Mouse (Mus musculus): Measurements from ENCODE around the gene Skp1a.

Skp1a gene

DNA sequence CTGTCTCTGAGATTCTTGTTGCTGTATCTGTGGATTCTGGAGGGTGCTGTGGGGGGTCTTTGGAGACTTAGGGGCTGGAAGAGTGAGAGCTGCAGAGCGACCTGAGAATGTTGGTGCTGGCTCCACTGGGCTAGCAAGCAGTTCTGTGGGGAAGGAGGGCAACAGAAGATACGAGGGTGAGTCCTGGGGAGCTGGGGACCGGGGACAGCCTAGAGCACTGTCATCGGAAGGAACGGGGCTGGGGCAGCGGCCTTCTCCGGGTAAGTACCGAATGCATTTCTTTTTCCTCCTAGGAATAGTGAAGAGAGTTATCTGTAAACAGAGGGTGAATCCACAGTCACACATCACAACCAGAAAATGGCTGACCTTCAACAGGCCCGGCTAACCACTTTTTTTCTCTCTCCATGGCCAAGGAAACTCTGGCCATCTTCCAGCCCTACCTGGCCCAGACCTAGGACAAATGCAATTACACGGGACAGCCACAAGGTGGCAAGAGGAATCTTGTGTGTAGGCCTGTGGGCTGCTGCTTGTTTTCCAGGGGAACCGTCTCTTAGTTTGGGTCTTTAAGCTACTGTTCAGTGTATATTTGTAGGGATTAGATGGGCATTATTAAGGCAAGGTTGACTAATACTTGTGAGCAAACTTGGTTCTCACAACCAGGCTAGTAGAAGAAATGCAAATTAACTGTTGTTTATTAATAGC is 22.0 kb downstream of the Skp1a start:
- DNase-seq (ENCODE audit: low spot score in 2 of 2): peak in 1 of 2 experiments; percentile 66

DNA sequence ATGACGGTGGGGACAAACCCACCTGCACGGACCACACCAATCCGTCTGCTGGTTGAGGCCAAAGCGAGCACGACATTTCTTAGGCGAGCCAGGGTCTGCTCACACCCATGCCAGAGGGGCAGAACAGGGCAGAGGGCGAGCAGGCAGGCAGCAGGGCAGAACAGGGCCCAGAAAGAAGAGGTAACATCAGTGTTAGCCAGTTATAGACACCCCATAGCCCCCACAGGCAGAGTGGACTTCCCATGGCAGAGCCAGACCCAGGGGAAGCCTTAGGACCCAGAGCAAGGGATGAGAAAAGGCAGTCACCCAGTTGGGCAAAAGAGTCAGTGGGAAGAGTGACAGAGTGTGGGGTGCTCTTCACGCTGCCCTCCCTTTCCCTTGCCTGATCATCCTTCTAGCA is 23.3 kb downstream of the Skp1a start:
- DNase-seq (ENCODE audit: low spot score in 2 of 2): no peak

DNA sequence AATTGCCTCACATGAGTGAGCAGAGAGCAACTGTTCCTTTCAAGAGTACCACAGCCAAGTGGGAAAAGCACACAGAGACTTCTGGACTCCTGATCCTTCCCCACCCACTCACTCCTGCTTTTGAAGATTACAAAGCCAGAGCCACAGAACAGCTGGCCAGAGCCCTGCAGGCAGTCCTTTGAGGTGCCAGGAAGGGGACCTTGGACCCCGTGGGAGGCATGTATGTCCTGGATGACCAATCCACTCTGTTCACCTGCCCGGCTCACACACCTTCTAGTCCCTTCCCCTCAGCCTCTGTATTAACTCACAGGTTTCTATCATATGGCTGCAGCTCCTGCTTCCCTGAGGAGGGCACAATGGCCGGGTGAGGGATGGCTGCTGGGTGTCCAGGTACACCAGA is 25.6 kb downstream of the Skp1a start:
- no peak for DNase-seq (ENCODE audit: low spot score in 2 of 2)

DNA sequence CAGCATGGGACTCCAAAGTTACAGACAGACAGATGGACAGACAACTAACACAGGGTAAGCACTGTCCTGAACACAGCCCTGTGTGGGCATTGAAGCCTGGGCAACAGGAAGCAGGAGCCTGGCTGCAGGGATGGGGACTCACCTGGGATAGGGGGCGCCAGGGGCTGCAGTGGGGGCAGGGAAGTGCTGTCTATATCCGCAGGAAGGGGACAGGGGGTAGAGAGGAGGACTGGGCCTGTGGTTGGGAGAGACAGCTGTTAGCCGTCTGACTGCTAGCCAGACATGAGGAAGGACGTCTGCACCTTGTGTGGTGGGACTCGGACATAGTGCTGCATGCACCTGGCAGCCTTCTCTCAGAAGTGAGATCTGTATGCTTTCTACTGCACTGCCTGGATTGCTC is 26.9 kb downstream of the Skp1a start:
- no peak for DNase-seq (ENCODE audit: low spot score in 2 of 2)

DNA sequence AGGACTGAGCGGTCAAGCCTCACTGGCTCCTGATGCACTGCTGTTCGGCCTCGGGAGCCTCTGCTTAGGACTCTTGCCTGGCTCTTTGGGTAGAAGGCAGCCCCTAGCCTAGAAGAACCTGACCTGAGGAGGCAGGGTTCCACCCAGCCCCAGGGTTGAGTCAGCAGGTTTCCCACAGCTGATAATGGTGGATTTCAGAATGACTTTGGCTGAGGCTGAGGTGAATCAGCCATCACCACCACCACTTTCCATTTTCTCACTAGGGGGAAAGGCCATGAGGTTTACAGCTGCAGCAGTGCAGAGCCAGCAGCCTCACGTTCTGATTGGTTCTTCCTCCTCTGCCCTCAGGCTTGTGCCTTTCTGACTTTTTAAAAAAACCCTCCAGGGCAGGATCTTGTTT is 29.1 kb downstream of the Skp1a start:
- DNase-seq (ENCODE audit: low spot score in 2 of 2): no peak

DNA sequence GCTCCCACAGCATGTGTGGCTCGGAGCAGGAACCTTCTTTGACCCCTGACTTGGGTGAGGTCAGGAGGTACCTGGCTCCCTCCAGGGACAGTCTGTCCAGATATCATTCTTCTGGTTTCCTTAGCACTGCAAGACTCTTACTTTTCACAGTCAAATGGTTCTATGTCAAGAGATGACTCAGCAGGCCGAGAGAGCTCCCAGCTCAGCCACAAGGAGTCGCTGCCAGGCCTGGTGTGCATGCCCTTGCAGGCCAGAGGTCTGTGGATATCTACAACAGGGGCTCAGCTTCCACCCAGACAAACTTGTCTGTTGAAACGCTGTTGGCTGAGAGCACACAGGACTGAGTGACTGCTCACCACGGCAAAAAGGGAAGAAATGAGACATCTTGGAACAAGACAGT is 30.1 kb downstream of the Skp1a start:
- DNase-seq (ENCODE audit: low spot score in 2 of 2): no peak

DNA sequence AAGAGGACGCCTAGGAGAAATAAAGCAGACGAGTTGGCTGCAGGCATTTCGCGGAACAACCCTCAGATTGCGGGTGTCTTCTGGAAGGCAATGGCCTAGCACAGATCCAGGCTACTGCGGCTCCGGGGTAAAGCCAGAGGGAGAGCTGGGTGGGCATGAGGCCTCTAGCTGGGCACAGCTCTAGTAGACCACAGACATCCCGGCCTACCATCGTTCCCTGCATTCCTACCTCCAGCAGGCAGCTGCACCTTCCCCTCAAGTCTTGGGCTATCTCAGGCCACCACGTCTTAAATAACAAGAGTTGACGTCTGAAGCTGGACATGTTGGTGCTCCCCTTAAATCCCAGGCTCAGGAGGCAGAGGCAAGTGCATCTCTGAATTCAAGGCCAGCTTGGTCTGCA is 30.5 kb downstream of the Skp1a start:
- no peak for DNase-seq (ENCODE audit: low spot score in 2 of 2)

DNA sequence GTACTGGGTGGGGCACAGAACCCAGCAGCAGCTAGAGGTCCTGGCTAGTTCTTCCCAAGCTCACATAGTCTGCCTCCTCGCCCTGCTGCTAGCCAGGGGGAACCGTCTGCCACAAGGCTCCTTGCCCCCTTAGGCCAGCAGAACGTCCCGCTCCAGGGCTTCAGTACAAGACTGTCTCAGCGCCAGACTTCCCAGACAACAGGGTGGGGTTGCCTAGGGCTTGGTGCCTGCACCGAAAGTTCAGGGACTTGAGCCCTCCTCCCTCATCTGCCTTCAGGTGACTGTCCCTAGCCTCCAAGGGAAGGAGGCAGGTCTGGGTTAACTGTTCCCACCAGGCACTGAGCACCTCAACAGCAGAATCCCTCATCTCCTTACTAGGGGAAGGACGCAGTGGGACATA is 33.1 kb downstream of the Skp1a start:
- no peak for DNase-seq (ENCODE audit: low spot score in 2 of 2)

DNA sequence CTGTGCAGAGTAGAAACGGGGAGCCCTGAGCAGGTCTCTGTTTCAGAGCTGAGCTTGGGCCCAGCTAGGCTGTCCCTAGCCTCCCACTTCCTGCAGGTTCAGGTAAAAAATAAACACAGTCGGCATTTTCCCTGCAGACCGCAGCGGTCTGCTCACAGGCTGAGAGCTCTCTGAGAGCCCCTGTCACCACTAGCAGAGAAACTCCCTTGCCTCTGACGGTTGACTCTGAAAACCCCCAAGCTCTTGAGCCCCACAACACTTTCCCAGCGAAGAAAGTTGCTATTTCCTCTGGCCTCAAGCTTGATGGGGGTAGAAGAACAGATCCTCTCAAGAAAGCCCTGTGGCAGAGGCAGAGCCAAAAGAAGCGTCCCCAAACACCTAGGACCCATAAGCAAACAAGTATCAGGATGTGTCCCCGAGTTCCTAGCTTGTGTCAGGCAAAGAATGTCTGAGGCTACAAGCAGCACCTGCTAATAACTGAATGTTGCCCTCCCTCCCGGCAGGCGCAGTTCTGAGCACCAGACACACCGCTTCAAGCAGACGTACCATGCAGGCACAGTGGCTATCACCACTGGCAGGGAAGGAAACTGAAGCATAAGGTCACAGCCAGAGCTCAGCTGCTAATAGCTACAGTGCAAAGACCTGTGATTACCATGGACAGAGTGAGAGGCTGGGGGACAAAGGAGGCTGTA is 34.0 kb downstream of the Skp1a start:
- no peak for DNase-seq (ENCODE audit: low spot score in 2 of 2)

DNA sequence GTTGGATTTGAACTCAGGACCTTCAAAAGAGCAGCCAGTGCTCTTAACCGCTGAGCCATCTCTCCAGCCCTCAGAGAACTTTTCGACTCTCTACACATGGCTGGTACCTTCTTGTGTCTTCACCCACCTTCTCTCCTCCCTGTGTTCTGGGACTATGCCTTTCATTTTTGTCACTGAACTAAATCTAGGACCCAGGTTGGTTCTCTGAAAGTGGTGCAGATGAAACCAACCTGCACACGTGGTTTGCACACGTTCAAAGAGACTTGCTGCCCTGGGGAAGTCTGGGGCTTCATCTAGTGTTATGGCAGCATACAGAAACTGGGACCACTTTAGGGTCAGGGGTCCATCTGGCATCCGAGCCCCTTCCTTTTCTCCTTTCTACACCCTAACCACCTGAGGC is 35.5 kb downstream of the Skp1a start:
- DNase-seq (ENCODE audit: low spot score in 2 of 2): no peak

DNA sequence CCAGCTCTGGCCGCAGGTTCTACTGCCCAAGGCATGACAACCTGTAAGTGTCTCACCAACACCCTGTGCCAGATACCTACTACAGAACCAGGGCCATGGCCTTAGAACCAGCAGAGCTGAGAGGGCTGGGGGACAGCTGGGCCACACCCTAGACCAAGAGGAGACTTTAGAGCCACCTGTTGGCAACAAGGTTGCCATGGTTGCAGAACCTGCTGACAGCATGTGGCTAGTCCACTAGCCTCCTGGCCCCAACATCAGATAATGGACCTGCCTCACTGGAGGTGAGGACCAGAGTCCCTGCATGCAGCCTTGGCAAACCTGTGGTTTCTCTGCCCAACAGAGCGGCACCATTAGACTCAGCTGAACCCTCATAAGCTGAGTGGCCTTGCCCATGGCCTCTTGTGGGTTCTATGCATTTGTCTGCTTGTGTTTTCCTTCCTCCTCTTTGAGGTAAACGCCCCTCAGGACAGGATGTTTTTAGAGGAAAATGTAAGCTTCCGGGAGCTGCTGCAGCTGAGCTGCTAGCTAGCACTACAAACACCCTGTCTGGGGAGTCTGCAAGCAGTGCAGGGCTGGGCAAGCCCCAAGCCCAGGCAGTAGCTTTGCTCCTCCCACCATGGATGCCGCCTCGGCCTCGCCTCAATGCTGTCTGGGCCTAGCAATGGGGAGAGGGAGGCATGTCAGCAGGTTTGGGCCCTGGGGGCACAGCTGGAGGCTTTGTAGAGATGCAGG is 36.5 kb downstream of the Skp1a start:
- no peak for DNase-seq (ENCODE audit: low spot score in 2 of 2)

DNA sequence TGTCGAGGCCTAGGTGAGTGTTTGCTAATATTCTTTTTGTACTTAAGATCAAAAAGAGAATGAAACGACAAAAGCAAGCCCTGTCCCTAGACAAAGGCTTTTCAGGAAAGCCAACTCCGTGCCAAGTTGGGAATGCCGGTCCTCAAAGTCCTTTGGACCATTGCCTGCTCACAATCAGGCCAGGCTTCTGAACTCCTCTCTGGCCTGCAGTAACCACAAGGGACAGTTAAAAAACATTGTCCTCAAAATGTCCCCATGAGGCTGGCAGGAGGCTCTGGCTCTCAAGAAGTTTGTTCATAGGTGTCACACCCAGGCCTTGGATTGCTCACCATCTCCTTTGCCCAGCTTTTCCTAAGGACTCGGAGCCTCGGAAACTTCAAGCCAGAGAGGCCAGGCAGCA is 38.0 kb downstream of the Skp1a start:
- DNase-seq (ENCODE audit: low spot score in 2 of 2): no peak

DNA sequence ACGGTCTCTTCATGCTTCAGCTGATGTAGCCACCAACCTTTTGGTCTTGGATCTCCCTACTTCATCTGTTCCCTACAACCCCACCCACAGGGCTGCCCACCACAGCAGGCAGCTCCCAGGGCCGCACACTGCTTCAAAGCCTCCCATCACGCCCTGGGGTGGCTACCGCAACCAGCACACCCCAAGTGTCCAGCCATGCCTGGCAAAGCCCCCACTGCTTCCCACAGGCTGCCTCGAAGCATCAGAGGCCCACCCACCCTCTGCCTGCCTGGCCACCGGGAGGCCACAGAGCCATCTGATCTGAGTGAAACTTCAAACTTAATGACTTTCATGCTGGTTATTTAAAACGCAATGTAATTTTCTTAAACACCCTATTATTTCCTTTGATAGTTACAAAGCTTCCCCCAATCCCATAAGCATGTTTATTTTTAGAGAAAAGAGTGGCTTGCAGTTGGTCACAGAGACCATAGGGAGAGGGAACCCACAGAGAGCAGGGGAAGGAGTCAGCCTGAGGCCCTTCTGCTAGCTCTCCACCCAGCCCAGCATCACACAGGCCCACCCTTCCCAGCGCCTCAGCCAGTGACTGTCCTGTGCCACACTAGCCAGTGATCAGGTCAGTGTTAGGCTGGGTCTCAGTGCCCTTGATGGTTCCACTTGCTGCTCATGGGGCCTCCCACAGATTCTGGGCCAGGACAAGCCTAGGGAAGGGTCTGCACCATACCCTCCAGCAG is 40.1 kb downstream of the Skp1a start:
- DNase-seq (ENCODE audit: low spot score in 2 of 2): no peak

DNA sequence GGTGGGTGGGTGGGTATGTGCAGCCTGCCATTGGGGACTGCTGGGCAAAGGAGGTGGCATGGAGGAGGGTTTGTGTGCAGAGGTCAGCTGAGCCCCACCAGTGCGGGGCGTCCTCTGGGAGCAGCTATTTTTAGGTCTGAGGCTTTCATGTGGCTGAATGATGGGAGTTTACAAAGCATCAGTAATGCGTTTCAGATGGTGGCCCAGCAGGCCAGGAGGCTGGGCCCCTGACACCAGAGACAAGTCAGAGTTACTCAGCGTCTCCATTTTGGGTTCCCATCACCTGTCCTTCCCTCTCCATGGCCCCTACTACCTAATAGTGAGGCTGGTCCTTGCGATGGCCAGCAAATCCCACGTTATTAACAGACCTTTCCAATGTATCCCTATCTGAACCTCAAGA is 40.8 kb downstream of the Skp1a start:
- DNase-seq (ENCODE audit: low spot score in 2 of 2): no peak

DNA sequence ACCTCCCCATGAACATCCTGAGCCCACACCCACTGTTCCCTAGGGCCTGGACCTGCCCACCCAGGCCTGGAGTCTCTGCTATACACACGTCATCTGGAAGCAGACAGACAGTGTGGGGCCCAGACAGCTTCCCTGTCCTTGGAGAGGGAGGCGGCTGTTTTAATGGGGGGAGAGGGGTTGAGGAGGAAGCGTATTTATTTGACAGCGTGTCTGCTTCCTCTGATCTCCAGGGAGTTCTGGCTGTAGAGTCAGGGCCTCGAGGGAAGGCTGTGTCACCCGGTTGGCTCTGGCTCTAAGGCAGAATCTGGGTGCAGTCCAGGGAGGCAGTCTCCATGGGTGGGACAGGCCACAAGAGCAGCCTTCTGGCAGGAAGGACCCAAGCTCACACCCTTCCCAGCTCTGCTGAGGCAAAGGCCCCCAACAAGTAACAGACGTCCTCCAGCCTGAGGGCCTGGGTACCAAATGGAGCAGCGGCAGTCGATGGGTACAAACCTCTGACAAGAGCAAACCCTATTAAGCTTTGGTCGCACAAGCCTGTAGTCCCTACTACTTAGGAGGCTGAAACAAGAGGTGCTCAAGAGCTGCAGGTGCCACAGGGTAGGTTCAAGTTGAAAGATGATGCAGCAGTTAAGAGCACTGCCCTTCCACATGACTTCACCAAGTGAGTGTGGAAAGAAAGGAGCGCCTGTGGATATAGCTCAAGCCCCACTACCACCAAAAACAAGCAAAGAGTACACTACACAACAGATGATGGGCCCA is 41.6 kb downstream of the Skp1a start:
- DNase-seq (ENCODE audit: low spot score in 2 of 2): no peak

DNA sequence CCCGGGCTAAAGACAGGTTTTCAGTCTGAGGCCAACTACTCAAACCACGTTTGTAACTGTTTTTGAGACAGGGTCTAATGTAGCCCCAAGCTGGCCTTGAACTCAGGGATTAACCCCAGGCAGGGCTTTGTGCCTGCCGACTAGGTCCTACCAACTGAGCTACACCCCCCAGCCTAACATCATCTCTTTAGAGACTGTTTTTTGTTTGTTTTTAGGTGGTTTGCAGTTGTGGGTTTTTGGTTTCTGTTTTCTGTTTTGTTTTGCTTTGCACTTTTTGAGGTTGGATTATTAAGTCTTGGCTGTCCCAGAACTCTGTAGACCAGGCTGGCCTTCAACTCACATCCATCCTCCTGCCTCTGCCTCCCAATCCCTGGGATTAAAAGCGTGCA is 42.1 kb downstream of the Skp1a start:
- DNase-seq (ENCODE audit: low spot score in 2 of 2): no peak

DNA sequence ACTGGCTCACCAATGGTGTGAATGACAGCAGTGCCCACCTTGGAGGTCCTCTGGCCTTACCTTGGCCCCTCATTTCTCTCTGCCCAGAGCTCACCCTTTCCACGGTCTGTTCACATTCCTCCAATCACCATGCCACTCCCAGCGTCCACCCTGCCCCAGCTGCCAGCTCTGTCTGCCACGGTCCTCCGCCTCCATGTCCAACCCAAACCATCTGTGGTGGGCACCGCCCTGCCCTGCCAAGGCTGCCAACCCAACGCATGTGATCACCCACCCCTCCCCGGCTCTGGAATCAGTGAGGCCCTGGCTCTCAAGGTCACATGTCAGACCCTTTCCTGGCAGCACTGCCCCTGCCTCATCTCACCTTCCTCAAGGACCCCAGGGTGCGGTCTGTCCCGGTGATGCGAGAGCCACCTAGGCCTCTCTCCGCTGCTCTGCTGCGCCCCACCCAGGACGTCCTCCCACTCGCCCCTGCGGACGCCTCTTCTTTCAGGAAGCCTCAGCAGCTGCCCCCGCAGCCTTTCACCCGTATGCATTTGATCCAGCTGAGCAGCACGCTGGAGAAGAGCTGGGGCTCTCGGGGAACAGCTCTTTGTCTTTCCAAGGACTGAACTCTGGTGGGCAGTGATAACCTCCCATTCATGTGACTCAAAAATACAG is 42.8 kb downstream of the Skp1a start:
- DNase-seq (ENCODE audit: low spot score in 2 of 2): no peak

DNA sequence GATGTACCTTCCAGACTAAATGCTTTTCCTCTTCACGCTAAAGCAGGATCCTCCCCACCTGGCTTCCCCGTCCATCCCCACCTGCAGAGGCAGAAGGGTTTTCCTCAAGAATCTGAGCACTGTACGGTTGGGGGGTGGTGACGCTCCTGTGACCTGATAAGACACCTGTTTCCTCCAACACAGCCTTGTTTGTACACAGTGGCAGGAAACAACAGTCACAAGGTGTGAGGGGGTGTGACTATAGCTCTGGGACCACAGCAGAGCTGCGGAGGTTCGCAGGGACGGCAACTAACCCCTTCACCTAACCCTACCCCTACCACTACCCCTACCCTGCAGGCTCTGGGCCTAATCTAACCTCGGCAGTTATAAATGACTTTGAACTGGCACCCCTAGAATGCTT is 43.6 kb downstream of the Skp1a start:
- DNase-seq (ENCODE audit: low spot score in 2 of 2): no peak

DNA sequence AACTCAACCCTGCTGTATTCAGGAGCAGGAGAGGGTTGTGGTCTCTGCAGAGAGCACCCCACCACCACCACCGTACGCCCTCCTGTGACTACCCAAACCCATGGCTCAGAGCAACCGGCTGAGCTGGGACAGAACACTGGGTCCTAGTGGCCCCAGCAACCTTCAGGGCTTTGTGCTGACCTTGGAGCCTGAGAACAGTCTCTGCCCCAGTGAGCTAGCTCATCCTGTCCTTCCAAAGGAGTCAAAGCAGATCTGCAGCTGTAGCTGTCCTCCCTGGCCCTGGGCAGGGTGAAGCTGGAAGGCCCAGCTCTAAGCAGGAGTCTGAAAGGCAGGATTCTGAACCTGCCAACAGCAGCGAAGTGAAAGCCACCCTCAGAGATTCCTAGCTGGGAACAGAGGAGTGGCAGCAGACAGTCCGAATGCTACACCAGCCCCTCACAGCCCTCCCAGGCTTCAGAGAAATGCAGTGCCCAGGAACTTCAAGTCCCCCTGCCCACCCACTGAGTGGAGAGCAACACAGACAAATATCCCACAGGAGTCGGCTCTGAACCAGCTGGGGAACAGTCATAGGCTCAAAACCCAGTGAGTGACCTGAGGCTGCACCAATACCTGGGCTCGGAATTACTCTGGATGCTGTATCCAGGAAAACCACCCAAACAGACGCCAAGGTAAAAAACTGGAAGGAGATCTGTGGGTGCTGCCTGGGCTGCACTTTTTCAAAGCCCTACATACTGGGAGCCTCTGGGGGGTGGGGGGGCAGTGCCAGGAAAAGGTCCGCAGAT is 44.2 kb downstream of the Skp1a start:
- peak in 1 of 2 experiments; percentile 34 for DNase-seq (ENCODE audit: low spot score in 2 of 2)

DNA sequence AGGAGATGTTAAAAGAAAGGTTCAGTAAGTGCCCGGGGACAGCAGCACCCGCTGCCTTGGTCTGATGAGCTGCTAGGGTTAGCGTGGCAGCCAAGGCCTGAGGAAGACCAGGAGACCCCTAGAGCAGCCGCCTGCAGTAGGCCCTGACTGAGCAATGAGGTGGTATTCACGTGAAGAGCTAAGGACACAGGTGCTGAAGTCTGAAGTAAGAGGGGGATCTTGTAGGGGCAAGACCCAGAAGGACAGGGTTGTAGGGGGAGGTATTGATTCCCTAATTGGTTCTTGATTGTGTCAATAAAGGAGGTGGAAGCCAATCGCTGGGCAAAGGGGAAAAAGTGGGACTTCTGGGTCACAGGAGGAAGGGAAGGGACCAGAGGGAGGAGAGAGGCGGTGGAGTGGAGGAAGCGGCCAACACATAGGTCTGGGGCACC is 45.2 kb downstream of the Skp1a start:
- DNase-seq (ENCODE audit: low spot score in 2 of 2): no peak
